Mouse (Mus musculus) frontal cortex, postnatal 36 days (tissue): Measurements from ENCODE around the gene Tlk2.
"Not testable (repeated sequence)": the region's sequence is repeated elsewhere in the genome, so short reads cannot be mapped to it uniquely, and the experiment has no call there.

Experiments used
- DNase-seq, 2 experiments: peaks; one replicate each; pipeline ENCODE4 v3.0.0; 2022; ENCODE audit warnings: low spot score in 2 of 2

Tlk2 gene

DNA sequence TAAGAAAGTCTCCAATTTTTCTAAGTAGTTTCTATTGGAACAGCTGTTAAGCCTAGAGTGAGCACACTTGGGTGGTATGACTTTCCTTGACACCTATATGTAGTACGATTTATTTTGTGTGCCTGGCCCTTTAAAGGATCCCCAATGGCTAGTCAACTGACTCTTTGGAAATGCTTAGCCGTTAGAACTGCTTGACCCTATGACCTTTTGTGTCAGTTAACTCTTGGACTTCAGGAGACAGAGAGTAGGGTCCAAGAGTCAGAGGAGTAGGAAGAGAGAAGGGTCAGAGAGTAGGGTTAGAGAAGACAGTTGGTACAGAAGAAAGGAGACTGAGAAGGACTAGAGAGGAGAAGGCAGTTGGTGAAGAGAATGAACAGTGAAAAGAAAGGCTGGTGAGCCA is at the start of gene Tlk2:
Gene Tlk2, plus strand, starts transcription at position 292 of the 400 bp plus-strand sequence.
- DNase-seq: no peak

DNA sequence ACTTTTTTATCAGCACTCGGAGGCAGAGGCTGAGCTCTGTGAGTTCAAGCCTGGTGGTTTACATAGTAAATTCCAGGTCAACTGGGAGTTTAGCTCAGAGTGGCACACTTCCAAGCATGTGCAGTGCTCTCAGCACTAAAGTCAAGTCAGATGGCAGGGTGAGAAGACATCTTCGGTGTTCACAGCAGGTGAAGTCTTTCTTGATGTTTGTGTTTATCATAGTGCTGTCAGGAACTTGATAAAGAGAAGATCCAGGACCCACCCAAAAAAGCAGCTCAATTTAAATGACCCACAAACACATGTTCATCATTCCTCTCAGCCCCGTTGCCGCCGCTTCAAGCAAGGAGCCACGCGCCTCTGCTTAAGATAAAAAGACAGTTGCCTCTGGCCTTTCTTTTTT is 42.9 kb upstream of the Tlk2 start:
- DNase-seq: no peak

DNA sequence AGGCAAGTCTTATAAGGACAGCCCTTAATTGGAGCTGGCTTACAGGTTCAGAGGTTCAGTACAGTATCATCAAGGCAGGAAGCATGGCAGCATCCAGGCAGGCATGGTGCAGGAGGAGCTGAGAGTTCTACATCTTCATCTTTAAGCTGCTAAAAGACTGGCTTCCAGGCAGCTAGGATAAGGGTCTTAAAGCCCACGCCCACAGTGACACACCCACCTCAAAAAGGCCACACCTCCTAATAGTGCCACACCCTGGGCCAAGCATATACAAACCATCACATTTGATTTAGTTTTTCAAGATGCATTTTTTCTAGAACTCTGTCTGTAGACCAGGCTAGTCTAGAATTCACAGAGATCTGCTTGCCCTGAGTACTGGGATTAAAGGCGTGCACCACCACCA is 41.4 kb upstream of the Tlk2 start:
- DNase-seq: not testable (repeated sequence)

DNA sequence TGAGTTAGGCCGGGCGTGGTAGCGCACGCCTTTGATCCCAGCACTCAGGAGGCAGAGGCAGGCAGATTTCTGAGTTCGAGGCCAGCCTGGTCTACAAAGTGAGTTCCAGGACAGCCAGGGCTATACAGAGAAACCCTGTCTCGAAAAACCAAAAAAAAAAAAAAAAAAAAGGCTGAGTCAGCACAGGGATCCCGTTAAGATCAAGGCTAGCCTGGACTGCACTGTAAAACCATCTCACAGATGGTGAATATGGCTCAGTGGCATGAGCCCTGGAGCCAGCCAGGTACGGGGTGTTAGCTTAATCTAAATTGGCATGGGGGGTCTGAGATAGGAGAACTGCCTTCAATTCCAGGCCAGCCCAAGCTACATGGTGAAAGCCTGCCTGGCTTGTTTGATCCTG is 38.1 kb upstream of the Tlk2 start:
- DNase-seq: not testable (repeated sequence)

DNA sequence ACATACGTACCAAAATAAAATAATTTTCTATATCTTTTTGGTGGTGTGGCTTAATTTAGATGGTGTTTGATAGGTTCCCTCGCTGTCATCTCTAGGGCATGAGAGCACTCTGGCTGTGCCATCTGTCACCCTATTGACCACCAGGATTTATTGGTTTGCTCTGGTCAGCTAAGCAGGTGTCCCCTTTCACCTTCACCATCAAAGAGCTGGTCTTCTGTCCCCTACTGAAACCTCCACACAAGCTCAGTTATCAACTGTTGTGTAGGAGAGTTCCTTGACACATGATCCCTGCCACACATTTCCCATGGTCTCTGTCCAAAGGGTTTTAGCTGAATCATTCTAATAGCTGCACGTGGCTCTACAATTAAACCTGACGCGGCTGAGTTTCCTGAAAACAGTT is 37.5 kb upstream of the Tlk2 start:
- DNase-seq: no peak

DNA sequence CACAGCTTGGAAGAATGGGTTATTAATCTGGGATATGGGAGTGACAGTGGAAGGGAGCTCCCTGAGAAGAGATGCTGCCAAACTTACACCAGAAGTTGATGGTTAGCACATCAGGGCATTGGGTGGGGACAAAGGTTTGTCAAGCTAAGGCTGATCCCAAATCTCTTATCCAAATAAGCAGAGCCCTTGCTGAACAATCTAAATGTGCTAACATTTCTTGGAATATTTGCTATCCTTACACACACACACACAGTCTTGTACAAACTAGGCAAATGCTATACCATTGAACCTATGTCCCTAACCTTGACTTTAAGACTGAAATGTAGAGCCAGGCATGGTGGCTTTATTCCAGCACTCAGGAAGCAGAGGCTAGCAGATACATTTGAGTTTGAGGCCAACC is 35.0 kb upstream of the Tlk2 start:
- DNase-seq: no peak

DNA sequence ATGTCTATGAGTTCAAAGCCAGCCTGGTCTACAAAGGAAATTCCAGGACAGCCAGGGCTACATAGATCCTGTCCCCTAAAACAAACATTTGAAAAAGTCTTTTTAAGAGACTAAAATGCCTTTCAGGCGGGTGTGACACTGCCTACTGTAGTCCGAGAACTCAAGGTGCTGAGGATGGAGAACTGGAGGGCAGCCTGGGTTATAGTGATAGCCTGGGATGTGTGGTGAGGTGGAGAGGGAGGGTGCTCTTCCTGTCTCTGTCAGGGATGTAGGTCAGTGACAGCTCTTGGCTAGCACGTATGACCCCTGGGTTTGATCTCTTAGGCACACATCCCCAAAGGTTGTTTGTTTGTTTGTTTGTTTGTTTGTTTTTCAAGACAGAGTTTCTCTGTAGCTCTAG is 34.5 kb upstream of the Tlk2 start:
- no peak for DNase-seq

DNA sequence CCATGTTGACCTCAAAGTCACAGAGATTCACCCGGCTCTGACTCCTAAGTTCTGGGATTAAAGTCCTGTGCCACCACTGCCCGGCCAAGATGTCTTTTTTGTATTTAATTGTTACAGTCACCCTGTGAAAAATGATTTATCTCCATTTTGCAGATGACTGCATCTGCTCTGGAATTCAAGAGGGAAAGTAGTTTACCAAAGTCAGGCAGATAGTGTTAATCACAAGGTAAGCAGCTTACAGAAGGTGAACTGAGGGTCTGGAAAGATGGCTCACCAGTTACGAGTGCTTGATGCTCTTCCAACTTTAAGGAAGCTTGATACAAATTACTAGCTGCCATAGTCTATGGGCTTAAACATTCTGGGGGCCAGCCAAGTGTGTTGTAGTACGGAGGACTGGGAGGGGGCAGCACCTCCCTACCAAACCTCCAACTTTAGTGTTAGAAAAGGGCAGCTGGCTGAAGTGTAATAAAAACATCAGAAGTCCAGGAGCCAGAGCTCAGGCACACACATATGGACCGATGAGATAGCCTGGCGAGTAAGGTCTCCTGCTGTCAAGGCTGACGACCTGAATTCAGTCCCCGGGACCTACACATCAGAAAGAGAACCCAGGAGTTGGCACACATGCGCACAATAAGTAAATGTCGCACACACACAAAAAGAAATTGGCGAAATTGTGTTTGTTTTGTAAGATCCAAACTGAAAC is 33.9 kb upstream of the Tlk2 start:
- DNase-seq: no peak

DNA sequence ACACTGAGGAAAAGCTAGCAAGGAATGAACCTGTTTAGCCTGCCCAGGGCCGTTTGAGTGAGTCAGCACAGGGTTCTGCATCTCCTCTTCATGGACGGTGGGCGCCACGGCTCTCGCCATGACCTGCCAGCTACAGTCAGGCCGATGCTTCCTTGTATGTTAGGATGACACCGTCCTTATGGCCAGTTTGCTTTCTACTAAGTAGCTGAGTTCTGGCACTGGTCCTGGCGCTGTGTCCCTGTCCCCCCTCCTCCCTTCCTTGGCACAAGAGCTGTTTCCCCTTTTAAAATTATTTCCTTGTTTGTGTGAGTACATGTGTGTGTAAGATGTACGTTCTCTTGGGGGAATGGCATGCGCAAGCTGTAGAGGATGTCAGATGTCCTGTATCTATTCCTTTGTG is 33.4 kb upstream of the Tlk2 start:
- DNase-seq: no peak

DNA sequence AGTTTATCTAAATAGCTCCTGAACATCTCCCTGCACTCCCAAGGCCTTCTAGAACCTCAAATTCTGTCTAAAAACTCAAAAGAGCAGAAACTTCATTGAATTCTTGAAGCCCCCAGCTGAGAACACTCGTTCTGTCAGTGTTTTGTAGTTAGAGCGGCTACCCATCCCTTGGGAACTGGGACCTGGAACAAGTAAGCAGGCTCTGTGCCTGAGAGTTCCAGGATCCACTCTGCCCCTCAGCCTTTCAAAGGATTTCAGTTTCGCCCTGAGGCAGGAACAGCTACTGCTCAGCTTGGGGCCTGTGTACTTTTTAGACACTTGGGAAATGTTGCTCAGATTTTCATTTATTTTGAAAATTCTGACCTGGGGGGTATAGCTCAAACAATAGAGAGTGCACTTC is 32.0 kb upstream of the Tlk2 start, which contains the start of gene Gm10842:
Gene Gm10842, plus strand, starts transcription at position 301 of the 400 bp plus-strand sequence.
- DNase-seq: no peak

DNA sequence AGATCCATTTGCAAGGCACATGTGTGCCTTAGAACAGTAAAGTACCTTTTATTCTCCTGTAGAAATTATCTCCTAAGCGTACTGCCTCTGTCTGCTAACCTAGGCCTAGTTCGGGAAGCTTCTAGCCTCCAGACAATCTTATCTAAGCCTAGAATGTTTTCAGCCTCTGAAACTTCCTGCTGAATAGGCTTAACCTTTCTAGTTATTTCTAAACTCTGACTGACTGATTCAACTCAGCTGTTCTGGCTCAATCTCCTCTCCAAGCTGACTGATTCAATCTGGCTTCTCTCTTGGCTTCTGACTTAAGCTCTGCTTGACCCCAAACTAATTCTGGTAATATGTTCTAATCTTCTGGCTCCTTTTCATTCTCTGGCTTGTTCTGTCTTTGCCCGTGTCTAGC is 29.3 kb upstream of the Tlk2 start:
- DNase-seq: no peak

DNA sequence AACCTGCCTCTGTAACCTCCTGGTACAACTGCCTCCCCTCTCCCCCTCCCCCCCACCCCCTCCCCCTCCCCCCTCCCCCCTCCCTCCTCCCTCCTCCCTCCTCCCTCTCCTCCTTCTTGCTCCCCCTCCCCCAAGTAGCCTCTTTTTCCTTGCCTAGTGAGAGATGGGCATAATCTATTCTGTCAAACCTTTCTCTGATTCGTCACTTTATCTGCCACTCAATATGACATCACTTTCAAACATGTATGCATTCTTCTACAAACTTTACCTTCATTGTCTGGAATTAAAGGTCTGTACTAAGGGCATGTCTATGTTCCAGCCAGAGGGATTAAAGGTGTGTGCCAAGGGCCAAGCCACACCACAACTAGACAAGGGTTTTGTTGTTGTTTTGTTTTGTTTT is 28.8 kb upstream of the Tlk2 start:
- DNase-seq: no peak

DNA sequence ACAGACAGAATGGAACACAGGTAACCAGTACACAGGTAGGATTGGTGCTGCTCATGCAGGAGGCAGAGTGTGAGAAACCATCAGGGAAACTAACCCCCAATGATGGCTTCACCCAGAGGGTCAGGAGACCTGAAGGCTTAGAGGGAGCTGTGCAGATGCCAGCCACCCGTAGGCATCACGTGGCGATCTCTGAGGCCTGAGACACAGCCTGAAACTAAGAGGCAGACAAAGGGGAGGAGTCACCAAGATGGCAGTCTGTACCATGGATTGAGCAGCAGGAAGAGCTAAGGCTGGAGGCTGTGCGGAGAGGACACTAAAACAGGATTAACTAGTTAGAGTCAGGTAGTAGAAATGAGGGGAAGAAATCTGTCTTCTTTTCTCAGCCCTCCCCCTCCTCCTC is 27.9 kb upstream of the Tlk2 start:
- DNase-seq: no peak

DNA sequence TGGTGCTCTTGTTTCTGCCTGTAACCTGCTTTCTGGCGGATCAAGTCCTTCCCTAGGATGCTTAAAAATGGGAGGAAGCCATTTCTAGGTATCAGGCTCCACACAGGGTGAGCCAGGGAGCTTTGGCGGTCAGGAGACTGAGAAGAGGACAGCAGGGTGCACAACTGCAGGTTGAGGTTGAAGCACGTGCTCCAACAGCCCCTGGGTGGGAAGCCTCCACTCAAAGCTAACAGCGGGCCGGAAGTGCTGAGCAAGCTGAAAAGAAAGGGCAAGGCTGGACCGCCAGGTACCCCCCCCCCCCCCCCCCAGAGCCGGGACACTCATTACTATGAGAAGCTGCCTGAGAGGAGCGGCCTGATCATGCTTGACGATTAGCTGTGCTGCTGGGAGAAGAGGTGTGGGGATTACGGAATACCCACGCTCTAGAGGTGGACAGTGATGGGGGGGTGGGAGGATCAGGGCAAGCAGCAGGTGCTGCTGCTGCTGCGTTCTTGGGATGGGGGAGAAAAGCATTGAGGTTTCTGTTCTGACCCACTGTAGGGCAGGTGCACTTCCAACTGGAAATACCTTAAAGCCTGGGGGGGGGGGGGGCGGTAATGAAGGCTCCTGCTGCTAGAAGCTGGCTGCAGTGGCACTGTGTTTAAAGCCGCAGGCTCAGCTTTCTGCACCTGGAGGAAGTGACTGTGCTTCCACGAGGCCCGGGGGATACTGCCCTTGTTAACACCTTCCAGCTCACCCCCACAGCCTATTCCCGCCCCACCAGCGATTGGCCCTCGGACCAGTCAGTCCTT is 27.2 kb upstream of the Tlk2 start:
- DNase-seq: no peak

DNA sequence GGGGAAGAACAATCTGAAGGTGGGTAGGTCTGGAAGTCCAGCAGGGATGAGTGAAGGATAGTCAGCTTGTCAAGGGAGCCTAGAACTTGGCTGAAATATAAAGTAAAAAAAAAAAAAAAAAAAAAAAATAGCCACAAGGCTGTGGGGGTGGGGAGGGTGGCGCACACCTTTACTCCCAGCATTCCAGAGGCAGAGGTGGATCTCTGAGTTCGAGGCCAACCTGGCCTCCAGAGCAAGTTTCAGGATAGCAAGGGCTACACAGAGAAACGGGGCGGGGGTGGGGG is 26.6 kb upstream of the Tlk2 start:
- no peak for DNase-seq

DNA sequence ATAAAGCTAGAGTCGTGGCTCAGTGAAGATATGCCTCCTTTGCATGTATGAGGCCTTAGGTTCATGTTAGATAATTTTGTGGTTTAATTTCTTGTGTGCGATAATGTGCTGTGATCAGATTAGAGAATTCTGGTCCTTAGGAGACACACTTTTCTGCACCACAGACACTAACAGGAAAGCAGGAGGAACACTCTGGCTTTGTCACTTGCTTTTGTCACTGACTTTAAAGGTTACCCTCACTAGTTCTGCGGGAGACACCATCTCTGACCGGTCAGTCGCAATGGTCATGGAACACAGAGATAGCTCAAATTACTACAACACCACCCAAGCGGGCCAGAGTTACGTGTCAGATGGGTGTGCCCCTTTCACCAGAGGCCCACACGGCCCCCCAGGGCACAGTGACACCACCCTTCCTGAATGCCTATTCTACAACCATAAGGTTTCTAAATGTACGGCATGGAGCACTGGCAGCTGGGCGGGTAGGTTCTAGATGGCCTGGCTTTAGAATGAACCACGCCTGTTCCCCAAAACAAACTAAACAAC is 26.2 kb upstream of the Tlk2 start:
- DNase-seq: no peak

DNA sequence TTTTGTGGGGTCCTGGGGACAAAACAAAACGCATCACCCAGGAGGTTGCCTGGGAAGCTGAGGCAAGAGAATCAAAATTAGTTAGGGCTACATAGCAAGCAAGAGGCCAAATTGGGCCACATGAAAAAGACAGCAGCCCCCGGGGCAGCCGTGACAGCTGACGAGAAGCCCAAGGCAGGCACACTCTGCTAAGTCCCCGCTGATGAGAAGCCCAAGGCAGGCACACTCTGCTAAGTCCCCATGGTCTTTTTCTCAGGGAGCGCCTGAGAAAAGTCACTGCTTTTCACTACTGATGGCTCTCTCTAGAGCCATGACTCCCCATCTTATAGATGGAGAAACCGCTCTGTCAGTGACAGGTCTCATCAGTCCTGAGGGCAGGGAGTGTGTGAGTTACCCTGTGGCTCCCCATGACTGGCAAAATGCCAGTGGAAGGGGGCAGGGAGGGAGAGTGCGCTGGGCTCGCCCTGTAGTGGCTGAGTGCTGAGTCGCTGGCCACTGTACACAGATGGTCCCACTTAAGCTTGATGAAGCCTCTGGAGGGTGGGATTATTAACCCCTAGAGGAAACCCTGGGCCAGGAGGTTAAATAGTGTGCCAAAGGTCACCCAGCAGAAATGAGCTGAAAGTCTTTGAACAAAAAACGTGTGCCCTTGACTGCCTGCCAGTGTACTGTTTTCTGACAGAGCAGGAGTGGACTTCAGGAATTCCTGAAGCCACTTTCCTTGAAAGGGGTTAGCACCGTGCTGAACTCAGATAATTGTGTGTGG is 25.4 kb upstream of the Tlk2 start:
- DNase-seq: no peak

DNA sequence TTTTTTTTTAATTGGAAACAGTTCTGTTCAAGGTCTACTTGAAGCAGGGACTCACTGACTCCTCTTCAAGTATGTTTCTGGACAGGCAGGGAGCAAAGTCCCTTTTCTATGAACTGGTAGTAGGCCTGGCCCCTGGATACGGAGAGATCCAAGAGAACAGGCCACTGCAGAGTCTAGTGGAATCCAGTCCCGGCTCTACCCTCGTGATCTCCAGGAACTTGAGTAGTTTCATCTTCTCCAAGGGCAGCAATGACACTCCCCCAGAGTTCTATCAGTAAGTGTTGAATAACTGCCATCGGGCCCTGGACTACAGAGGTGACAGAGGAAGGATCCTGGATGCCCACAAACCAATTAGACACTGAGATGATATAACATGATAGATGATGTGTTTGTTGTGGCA is 22.7 kb upstream of the Tlk2 start:
- no peak for DNase-seq

DNA sequence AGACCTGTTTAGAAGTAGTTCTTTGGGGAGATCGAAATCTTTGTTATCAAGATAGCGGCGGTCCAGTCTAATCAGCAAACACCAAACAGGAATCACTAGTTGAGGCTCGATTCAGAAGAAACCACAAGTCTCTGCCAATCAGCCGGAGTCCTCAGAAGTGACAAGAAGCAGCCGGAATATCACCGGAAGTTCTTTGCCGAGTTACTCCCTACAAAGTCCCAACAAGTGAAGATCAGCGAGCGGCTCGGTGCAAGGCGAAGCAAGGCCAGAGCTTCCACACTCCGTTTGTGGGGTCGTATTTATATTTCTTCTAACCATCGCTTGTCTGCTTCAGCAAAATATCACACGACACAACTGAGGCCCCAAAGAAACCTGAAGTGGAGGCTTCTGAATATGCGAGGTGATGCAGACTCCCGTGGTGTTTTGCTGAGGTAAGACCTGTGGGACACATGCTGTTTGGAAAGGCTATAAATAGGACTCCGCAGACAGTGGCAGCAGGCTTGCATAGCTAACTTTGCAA is 21.8 kb upstream of the Tlk2 start:
- no peak for DNase-seq

DNA sequence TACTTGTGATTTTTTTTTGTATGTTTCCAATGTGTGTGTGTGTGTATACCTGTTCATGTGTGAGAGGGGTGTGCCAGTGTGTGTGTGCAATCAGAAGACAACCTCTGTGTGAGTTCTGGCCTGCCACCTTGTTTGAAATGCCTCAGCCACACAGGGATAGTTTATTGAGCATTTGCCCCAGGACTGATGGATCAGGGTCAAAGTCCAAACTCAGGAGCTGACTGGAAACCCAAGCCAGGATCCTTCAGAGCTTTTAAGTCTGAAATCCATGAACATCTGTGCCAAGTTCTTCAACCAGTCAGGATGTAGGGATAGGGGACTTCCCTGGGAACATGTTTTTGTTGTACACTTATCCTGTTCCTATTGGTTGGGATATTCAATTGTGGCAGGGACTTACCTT is 20.6 kb upstream of the Tlk2 start:
- DNase-seq: no peak

DNA sequence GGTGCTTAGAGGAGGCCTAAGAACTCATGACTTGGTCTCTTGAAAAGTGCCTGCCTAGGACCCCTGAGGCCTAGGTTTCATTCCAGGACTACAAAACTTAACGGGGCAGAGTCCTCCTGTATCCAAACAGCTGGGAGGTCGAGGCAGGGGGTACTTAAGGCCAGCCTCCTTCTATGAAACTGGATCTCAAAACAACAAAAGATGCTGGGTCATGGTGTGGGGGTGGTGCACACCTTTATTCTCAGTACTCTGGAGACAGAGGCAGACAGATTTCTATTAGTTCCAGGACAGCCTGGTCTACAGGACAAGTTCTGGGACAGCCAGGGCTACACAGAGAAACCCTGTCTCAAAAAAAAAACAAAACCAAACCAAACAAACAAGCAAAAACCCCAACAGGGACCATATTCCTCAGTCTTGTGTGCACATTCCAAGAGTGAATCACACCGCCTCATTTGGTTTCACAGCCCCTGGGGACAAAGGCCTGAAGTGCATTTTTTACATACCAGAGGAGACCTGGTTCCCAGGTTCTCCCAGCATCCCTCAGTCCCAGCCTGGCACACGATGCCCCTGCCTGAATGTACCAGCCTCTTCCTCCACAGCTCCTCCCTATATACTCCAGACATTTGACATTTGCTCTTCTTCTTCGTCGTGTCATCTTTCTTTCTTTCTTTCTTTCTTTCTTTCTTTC is 18.8 kb upstream of the Tlk2 start:
- DNase-seq: no peak

DNA sequence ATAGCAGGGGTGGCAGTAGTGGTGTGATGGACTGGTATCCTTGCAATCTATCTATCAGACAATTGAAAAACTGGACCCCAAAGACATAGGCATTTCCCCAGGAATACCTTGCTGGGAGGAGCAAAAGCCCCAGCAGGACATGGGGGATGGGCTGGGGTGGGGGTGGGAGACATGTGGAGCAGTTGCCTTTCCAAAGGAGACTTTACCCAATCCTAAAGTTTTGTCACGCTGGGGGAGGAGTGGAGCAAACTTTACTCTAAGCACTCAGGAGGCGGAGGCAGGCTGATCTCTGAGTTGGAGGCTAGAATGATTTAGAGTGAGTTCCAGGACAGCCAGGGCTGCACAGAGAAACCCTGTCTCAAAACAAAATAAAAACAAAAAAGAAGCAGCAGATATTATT is 17.2 kb upstream of the Tlk2 start:
- DNase-seq: no peak
